Mouse (Mus musculus) spleen, postnatal 10 days (tissue): ENCODE results near the gene Herc6.
"Not testable (repeated sequence)": the region's sequence is repeated elsewhere in the genome, so short reads cannot be mapped to it uniquely, and the experiment has no call there.

Experiments used
- DNase-seq, 2 experiments: peaks; one replicate each; pipeline ENCODE4 v3.0.0; 2021 to 2022; ENCODE audit warnings: low spot score in 2 of 2

Herc6 gene

GRCm38 (mm10) chr6:57580881-57581548 lies at the start of gene Herc6:
TSS of gene Herc6 (plus strand) at chr6:57581000.
- peak; percentile 73 to 74 for DNase-seq

GRCm38 (mm10) chr6:57531011-57531410 lies 49.8 kb upstream of the Herc6 start:
- no peak for DNase-seq

GRCm38 (mm10) chr6:57531441-57531840 lies 49.4 kb upstream of the Herc6 start:
- no peak for DNase-seq

GRCm38 (mm10) chr6:57532022-57532421 lies 48.8 kb upstream of the Herc6 start:
- no peak for DNase-seq

- no peak for DNase-seq
Measured at GRCm38 (mm10) chr6:57533410-57533809, 47.4 kb upstream of the Herc6 start.

- DNase-seq: peak in 1 of 2 experiments; percentile 25
Measured at GRCm38 (mm10) chr6:57534231-57534610, 46.6 kb upstream of the Herc6 start.

GRCm38 (mm10) chr6:57534611-57535286 lies 46.1 kb upstream of the Herc6 start:
- DNase-seq: peak; percentile 29 to 38

- DNase-seq: peak; percentile 75 to 93
Measured at GRCm38 (mm10) chr6:57535386-57535936, 45.3 kb upstream of the Herc6 start, which contains the start of gene Ppm1k. TSS of gene Ppm1k (minus strand) at chr6:57535468.

GRCm38 (mm10) chr6:57535971-57536669 lies 44.7 kb upstream of the Herc6 start:
- DNase-seq: peak; percentile 9 to 22

GRCm38 (mm10) chr6:57537887-57538286 lies 42.9 kb upstream of the Herc6 start:
- DNase-seq: no peak

- DNase-seq: no peak
Measured at GRCm38 (mm10) chr6:57540950-57541498, 39.8 kb upstream of the Herc6 start.

- DNase-seq: no peak
Measured at GRCm38 (mm10) chr6:57541737-57542335, 39.0 kb upstream of the Herc6 start.

GRCm38 (mm10) chr6:57543591-57543990 lies 37.2 kb upstream of the Herc6 start:
- not testable (repeated sequence) for DNase-seq

GRCm38 (mm10) chr6:57544866-57545265 lies 35.9 kb upstream of the Herc6 start:
- DNase-seq: no peak

- DNase-seq: no peak
Measured at GRCm38 (mm10) chr6:57551211-57551796, 29.5 kb upstream of the Herc6 start.

- no peak for DNase-seq
Measured at GRCm38 (mm10) chr6:57557796-57558317, 22.9 kb upstream of the Herc6 start.

GRCm38 (mm10) chr6:57563454-57563853 lies 17.3 kb upstream of the Herc6 start:
- no peak for DNase-seq

- DNase-seq: no peak
Measured at GRCm38 (mm10) chr6:57565452-57565851, 15.3 kb upstream of the Herc6 start.

- no peak for DNase-seq
Measured at GRCm38 (mm10) chr6:57567630-57568029, 13.2 kb upstream of the Herc6 start.

- DNase-seq: peak; percentile 13 to 42
Measured at GRCm38 (mm10) chr6:57570170-57570974, 10.4 kb upstream of the Herc6 start.
